ENCODE assay signal across 19 mouse cellular contexts in the genomic region with DNA sequence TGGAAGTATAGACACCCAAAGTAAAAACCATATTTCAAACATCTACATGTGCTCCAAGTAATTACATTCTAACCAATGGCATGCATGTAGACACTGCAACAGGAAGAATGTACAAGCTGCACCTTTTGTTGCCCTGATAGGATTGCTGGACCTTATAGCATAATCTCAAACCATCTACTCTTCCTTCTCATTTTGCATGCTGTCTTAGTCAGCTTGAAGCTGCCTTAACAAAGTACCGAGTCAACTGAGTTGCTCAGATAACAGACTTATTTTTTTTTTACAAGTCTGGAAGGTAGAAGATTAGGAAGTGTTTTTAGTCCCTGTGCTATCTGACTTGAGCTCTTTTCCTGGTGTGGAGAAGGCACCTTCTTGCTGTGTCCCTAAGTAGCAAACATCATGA.
"Had no signal": no experiment of that assay in that cellular context is flagged by ENCODE, and none has a peak within 500 bp of the region (broad histone marks: within the 10 kb centered on the region; RNA-seq: fewer than 3 reads in every experiment).

No protein-coding gene starts in this region.

- H3K36me3 ChIP-seq: intestine, embryonic 15.5 days; kidney, embryonic 15.5 days; limb, embryonic 10.5 days; limb, embryonic 13.5 days; stomach, embryonic 15.5 days had no signal

- DNase-seq: kidney, adult 11 months; kidney, adult 8-10 months; kidney, postnatal 10 days; kidney, postnatal 36 days; layer of hippocampus, adult 9-11 months; lung, embryonic 14.5 days; lung, postnatal 10 days; lung, postnatal 36 days; midbrain, embryonic 14.5 days; right cerebral cortex, adult 18-20 months; right cerebral cortex, postnatal 14 days; spleen, adult 18-20 months; thymus, postnatal 25 days had no signal

- H3K4me1 ChIP-seq: intestine, embryonic 15.5 days; kidney, embryonic 15.5 days; limb, embryonic 10.5 days; limb, embryonic 13.5 days; stomach, embryonic 15.5 days had no signal

- H3K9me3 ChIP-seq: intestine, embryonic 15.5 days; kidney, embryonic 15.5 days; limb, embryonic 10.5 days; limb, embryonic 13.5 days; stomach, embryonic 15.5 days had no signal

- H3K27me3 ChIP-seq: intestine, embryonic 15.5 days; kidney, embryonic 15.5 days; limb, embryonic 13.5 days; stomach, embryonic 15.5 days had no signal

- H3K27ac ChIP-seq: intestine, embryonic 15.5 days; kidney, embryonic 15.5 days; limb, embryonic 10.5 days; limb, embryonic 13.5 days; stomach, embryonic 15.5 days had no signal

- H3K9ac ChIP-seq: intestine, embryonic 15.5 days; kidney, embryonic 15.5 days; limb, embryonic 13.5 days; lung, embryonic 14.5 days; stomach, embryonic 15.5 days had no signal

- ATAC-seq: intestine, embryonic 15.5 days had no signal

- H3K4me2 ChIP-seq: intestine, embryonic 15.5 days; kidney, embryonic 15.5 days; limb, embryonic 13.5 days; lung, embryonic 14.5 days; midbrain, embryonic 11.5 days; stomach, embryonic 15.5 days had no signal

- H3K4me3 ChIP-seq: intestine, embryonic 15.5 days; kidney, embryonic 15.5 days; limb, embryonic 10.5 days; limb, embryonic 13.5 days; stomach, embryonic 15.5 days had no signal
